Mouse (Mus musculus): ENCODE measurements around the gene Adamtsl2. TPM values are rescaled to one million over a fixed set of nuclear protein-coding genes. Genes with fewer than 3 reads are reported as not detected.

Adamtsl2 gene
- polyA plus RNA-seq (2015; fragmentation: Nextera tagmentation; extraction: Ambion mirVana) = 11.2 and 11.6 TPM in 2 replicates

DNA sequence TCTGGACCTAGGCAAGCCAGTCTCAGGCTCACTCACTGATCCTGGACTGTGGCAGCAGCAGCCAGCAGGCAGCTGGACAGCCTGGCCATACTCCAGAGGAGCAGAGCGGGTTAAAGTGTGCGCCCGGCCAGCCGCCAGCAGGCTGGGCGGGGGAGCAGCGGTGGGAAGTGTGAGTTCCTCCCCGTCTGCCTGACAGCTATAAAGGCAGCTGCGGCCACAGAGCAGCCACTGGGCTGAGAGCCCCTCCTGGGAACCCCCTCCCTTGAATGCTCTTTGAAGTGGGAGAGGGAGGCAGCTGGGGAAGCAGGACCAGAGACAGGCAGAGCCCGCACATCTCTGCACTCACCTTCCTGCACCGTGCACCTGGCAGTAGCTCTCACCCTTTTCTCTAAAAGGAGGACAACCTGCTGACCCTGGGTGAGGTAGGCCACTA is at the start of gene Adamtsl2:
Gene Adamtsl2, plus strand, starts transcription at position 228 of the 433 bp plus-strand sequence.
- Histone ChIP-seq H3K27ac (replicated peaks) (peak within 1 kb of the TSS; percentile 77), H3K9ac (peak within 1 kb of the TSS; percentile 70), H3K4me1 (peaks cover 62% of the 10 kb centered on the region), H3K36me3 (no peaks in the 10 kb centered on the region), H3K4me2 (peak within 1 kb of the TSS; percentile 61), H3K9me3 (no peaks in the 10 kb centered on the region), H3K27me3 (replicated peaks) (peaks cover 24% of the 10 kb centered on the region), H3K4me3 (peak within 1 kb of the TSS; percentile 38)
- peak; percentile 50; the same call in 1 of the 2 replicates for ATAC-seq (ENCODE audit: extremely low read depth, insufficient number of reproducible peaks, low FRiP score, low TSS enrichment)
- 0% methylated on average over 10 of the region's 10 CpGs for WGBS

DNA sequence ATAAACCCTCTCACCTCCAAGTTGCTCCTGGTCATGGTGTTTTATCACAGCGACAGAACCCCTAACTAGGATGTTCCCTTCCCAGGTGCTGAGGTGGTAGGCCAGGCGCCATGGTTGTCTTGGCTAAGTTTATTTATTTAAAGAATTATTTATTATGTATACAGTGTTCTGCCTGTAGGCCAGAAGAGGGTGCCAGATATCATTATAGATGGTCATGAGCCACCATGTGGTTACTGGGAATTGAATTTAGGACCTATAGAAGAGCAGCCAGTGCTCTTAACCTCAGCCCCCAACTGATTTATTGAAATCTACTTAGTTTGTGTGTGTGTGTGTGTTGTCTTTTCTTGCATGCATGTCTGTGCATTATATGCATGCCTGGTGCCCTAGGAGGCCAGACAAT is 46.8 kb upstream of the Adamtsl2 start:
- H3K27me3 ChIP-seq (replicated peaks) = peaks cover 28% of the 10 kb centered on the region
- H3K4me1 ChIP-seq = peaks cover 9% of the 10 kb centered on the region
- no peak for ATAC-seq (ENCODE audit: extremely low read depth, insufficient number of reproducible peaks, low FRiP score, low TSS enrichment)
- H3K27ac ChIP-seq (replicated peaks) = no peak overlapping the region
- no peaks in the 10 kb centered on the region for H3K36me3 ChIP-seq
- H3K4me2 ChIP-seq = no peak overlapping the region
- 52% methylated on average over 2 of the region's 2 CpGs for WGBS
- no peak overlapping the region for H3K4me3 ChIP-seq
- H3K9ac ChIP-seq = no peak overlapping the region
- H3K9me3 ChIP-seq = no peaks in the 10 kb centered on the region

- Histone ChIP-seq H3K4me2 (no peak overlapping the region), H3K36me3 (no peaks in the 10 kb centered on the region), H3K27me3 (replicated peaks) (peaks cover 21% of the 10 kb centered on the region), H3K9ac (no peak overlapping the region), H3K9me3 (no peaks in the 10 kb centered on the region), H3K4me1 (no peaks in the 10 kb centered on the region), H3K4me3 (no peak overlapping the region), H3K27ac (replicated peaks) (no peak overlapping the region)
- no peak for ATAC-seq (ENCODE audit: extremely low read depth, insufficient number of reproducible peaks, low FRiP score, low TSS enrichment)
- WGBS = 63% methylated on average over 3 of the region's 3 CpGs
These were observed 43.2 kb upstream of the Adamtsl2 start for GRCm38 (mm10) chr2:27036003-27036402.

- no peaks in the 10 kb centered on the region for H3K9me3 ChIP-seq
- no peaks in the 10 kb centered on the region for H3K36me3 ChIP-seq
- peaks cover 6% of the 10 kb centered on the region; the same call in 1 of the 2 replicates for H3K4me1 ChIP-seq
- no peak overlapping the region for H3K27ac ChIP-seq (replicated peaks)
- no peak overlapping the region for H3K4me3 ChIP-seq
- H3K9ac ChIP-seq = no peak overlapping the region
- H3K27me3 ChIP-seq (replicated peaks) = peaks cover 24% of the 10 kb centered on the region
- ATAC-seq (ENCODE audit: extremely low read depth, insufficient number of reproducible peaks, low FRiP score, low TSS enrichment) = no peak
- H3K4me2 ChIP-seq = no peak overlapping the region
- 76% methylated on average over 4 of the region's 4 CpGs for WGBS
These were observed 42.2 kb upstream of the Adamtsl2 start for GRCm38 (mm10) chr2:27037008-27037407.

DNA sequence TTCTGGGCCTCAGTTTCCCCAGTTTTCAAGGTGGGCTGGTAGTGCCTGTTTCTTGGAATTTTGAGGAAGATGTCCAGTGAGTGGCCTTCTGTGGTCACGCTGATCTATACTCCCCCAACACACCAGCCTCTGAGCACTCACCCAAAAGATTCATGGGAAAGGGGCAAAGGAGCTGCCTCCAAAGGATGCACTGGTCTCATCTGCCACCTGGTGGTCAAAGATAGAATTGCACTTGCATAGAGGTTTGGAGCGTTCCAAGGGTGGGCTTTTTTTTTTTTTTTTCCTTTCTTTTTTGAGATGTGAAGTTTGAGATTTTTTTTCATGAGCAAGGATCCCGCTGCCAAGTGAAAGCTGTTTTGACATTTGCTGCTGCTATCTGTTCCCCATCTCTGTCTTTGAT is 40.6 kb upstream of the Adamtsl2 start:
- Histone ChIP-seq H3K9ac (no peak overlapping the region), H3K4me3 (no peak overlapping the region), H3K27me3 (replicated peaks) (peaks cover 34% of the 10 kb centered on the region), H3K4me1 (peaks cover 10% of the 10 kb centered on the region; the same call in 1 of the 2 replicates), H3K9me3 (no peaks in the 10 kb centered on the region), H3K27ac (replicated peaks) (no peak overlapping the region), H3K36me3 (no peaks in the 10 kb centered on the region), H3K4me2 (no peak overlapping the region)
- ATAC-seq (ENCODE audit: extremely low read depth, insufficient number of reproducible peaks, low FRiP score, low TSS enrichment) = no peak
- 5% methylated on average over 3 of the region's 3 CpGs for WGBS

DNA sequence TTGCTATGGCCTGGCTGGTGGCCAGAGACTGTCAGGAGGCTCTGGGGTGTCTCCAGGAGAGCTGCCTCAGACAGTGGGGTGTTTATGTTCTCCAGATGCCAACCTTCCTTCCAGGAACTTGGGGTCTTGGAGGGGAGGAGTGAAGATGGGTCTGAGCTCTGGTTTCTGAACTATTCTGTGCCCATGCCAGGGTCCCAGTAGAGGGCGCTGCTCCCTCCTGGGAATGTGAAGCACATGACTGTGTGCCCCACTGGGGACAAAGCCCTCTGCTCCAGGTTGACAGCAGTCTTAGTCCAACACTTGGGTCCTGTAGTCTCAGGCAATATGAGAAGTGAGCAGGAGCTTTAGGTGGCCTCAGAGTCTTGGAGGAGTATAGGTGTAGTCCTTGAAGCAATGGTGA is 39.9 kb upstream of the Adamtsl2 start:
- Histone ChIP-seq H3K4me3 (no peak overlapping the region), H3K36me3 (no peaks in the 10 kb centered on the region), H3K27me3 (replicated peaks) (peaks cover 34% of the 10 kb centered on the region), H3K4me2 (no peak overlapping the region), H3K9ac (no peak overlapping the region), H3K9me3 (no peaks in the 10 kb centered on the region), H3K27ac (replicated peaks) (no peak overlapping the region), H3K4me1 (peaks cover 10% of the 10 kb centered on the region; the same call in 1 of the 2 replicates)
- WGBS = 5% methylated on average over 1 of the region's 1 CpGs
- ATAC-seq (ENCODE audit: extremely low read depth, insufficient number of reproducible peaks, low FRiP score, low TSS enrichment) = no peak

DNA sequence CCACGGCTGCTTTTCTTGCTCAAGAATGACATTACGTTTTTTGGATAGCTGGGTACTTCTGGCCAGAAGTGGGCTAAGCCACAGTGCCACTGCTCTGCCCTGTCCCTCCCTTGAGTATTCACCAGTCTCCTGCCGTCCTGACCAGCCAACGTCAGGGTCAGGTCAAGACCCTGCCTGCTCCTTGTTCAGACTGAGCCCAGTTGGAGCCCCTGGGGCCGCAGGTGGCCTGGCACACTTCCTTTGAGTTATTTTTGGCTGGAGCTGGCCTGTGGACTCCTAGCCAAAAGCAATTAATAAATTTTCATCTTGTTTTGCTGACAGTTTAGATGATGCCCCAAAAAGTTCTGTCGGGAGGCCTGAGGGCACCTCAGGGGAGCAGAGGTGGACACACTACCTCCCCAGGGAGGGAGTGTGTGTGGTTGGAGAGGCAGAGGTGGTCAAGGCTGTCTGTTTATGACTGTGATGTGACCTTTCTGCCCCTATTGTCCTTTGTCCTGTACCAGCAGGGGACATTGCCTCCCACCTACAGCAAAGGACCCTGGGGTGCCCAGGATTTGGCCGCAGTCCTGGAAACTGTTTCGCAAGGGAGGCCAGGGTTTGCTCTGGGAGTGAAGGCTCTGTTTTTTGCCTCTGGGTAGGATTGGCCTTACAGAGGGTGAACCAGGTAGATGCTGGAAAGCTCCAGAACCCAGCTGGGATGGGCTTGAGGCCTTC is 36.9 kb upstream of the Adamtsl2 start:
- H3K36me3 ChIP-seq = no peaks in the 10 kb centered on the region
- H3K9me3 ChIP-seq = no peaks in the 10 kb centered on the region
- H3K27ac ChIP-seq (replicated peaks) = no peak overlapping the region
- H3K27me3 ChIP-seq (replicated peaks) = peaks cover 39% of the 10 kb centered on the region
- ATAC-seq (ENCODE audit: extremely low read depth, insufficient number of reproducible peaks, low FRiP score, low TSS enrichment) = no peak
- no peak overlapping the region for H3K4me2 ChIP-seq
- 62% methylated on average over 8 of the region's 8 CpGs for WGBS
- no peak overlapping the region for H3K9ac ChIP-seq
- peaks cover 10% of the 10 kb centered on the region; the same call in 1 of the 2 replicates for H3K4me1 ChIP-seq
- no peak overlapping the region for H3K4me3 ChIP-seq

- H3K36me3 ChIP-seq = no peaks in the 10 kb centered on the region
- no peaks in the 10 kb centered on the region for H3K9me3 ChIP-seq
- no peak overlapping the region for H3K27ac ChIP-seq (replicated peaks)
- no peak overlapping the region for H3K4me3 ChIP-seq
- WGBS = 16% methylated on average over 3 of the region's 3 CpGs
- no peak overlapping the region for H3K4me2 ChIP-seq
- H3K9ac ChIP-seq = no peak overlapping the region
- H3K27me3 ChIP-seq (replicated peaks) = peaks cover 31% of the 10 kb centered on the region
- peak; percentile 61; the same call in 1 of the 2 replicates for ATAC-seq (ENCODE audit: extremely low read depth, insufficient number of reproducible peaks, low FRiP score, low TSS enrichment)
- peaks cover 10% of the 10 kb centered on the region; the same call in 1 of the 2 replicates for H3K4me1 ChIP-seq
These were observed 35.7 kb upstream of the Adamtsl2 start for GRCm38 (mm10) chr2:27043461-27043860.

DNA sequence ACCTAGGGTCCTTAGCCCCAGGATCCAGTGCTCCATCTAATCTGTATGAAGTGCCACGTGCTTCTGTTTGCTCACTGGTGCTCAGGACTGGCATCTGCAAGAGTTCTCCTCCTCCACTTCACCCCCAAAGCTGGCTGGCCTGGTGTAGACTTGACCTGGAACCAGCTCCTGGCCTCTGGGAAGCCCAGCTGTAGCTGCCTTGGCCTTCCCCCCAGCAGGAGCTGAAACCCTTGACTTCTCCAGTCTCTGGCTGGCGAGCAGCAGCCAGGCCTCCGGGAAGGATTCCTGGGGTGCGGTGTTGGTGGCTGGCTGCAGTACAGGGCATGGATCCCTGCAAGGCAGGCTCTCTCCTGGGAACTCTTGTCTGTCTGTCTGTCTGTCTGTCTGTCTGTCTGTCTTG is 35.0 kb upstream of the Adamtsl2 start:
- peaks cover 27% of the 10 kb centered on the region for H3K27me3 ChIP-seq (replicated peaks)
- no peak overlapping the region for H3K27ac ChIP-seq (replicated peaks)
- ATAC-seq (ENCODE audit: extremely low read depth, insufficient number of reproducible peaks, low FRiP score, low TSS enrichment) = no peak
- no peaks in the 10 kb centered on the region for H3K9me3 ChIP-seq
- H3K4me1 ChIP-seq = peaks cover 10% of the 10 kb centered on the region; the same call in 1 of the 2 replicates
- no peaks in the 10 kb centered on the region for H3K36me3 ChIP-seq
- H3K4me3 ChIP-seq = no peak overlapping the region
- no peak overlapping the region for H3K4me2 ChIP-seq
- no peak overlapping the region for H3K9ac ChIP-seq
- WGBS = 74% methylated on average over 4 of the region's 4 CpGs

DNA sequence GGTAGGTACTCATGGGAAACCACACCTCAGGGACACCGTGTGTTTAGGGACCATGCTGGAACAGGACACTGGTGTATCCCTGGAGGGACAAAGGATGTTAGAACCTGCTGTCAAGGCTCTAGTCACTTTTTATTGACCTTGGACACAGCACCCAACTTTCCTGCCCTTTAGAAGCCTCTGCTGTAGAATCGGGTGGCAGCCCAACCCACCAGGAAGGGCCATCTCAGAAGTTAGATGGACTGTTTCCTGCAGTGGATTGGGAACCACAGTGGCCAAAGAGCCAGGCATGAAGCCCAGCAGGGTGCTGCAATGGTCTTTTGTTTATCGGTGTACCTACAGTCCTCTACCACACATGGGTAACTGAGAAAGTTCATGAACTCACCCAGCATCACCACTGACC is 34.5 kb upstream of the Adamtsl2 start:
- H3K4me3 ChIP-seq = no peak overlapping the region
- H3K4me1 ChIP-seq = peaks cover 10% of the 10 kb centered on the region; the same call in 1 of the 2 replicates
- no peak overlapping the region for H3K9ac ChIP-seq
- H3K4me2 ChIP-seq = no peak overlapping the region
- no peak overlapping the region for H3K27ac ChIP-seq (replicated peaks)
- no peak for ATAC-seq (ENCODE audit: extremely low read depth, insufficient number of reproducible peaks, low FRiP score, low TSS enrichment)
- WGBS = 73% methylated on average over 3 of the region's 3 CpGs
- peaks cover 23% of the 10 kb centered on the region for H3K27me3 ChIP-seq (replicated peaks)
- no peaks in the 10 kb centered on the region for H3K36me3 ChIP-seq
- H3K9me3 ChIP-seq = no peaks in the 10 kb centered on the region

DNA sequence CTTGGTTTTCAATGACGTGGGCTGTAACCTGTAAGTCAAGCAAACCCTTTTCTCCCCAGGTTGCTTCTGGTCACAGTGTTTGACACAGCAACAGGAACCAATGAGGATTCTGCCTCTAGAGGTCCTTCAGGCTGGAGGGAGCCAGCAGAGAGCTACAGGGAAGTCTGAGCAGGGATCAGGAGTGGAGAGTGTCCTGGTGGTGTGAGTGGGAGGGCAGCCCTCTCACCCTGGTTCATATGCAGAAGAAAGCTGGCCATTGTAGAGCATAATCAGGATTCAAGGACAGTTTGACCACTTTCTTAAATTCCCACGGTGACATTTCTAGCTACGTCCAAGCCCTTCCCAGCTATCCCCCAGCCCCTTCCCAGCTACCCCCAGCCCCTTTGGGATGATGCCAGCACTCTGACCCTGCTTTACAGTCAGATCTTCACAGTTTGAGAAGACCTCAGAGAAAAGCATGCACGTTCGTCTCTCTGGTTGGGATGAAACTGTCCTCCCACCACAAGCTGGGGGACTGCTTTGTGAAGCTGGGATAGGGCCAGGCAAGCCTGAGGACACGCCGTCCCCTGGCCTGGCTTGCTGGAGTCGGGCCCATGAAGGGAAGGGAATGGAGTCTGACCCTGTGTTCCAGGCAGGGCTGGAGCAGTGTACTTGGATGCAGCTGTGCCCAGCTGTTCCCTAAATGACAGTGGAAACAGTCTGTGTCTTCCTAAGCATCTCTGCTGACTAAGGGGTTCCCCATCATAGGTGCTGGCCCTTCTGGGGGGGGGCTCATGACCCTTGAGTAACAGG is 33.0 kb upstream of the Adamtsl2 start:
- Histone ChIP-seq H3K27ac (replicated peaks) (no peak overlapping the region), H3K9ac (no peak overlapping the region), H3K4me1 (peaks cover 9% of the 10 kb centered on the region; the same call in 1 of the 2 replicates), H3K4me2 (no peak overlapping the region), H3K4me3 (no peak overlapping the region), H3K27me3 (replicated peaks) (peaks cover 18% of the 10 kb centered on the region), H3K9me3 (no peaks in the 10 kb centered on the region), H3K36me3 (no peaks in the 10 kb centered on the region)
- no peak for ATAC-seq (ENCODE audit: extremely low read depth, insufficient number of reproducible peaks, low FRiP score, low TSS enrichment)
- WGBS = 63% methylated on average over 8 of the region's 8 CpGs

Data from heart, embryonic 13.5 days (tissue).